ENCODE assay signal across 22 mouse cellular contexts in genomic region chr8:26383886-26384285, GRCm38 (mm10).
DNase-seq lines count a peak whose midpoint lies in the region; ATAC-seq and TF ChIP-seq lines count a peak whose summit lies in the region.
"Had no signal": no experiment of that assay in that cellular context is flagged by ENCODE, and none has a peak within 500 bp of the region (broad histone marks: within the 10 kb centered on the region; RNA-seq: fewer than 3 reads in every experiment).

No protein-coding gene starts in this region.

- H3K9ac ChIP-seq in kidney, postnatal 0 days (ENCODE audit: low read depth, low read length), result no peak overlapping the region
- no peak overlapping the region for H3K9ac ChIP-seq in limb, embryonic 12.5 days (replicated peaks)
- H3K9ac ChIP-seq: embryonic facial prominence, embryonic 12.5 days; hindbrain, embryonic 12.5 days; liver, embryonic 14.5 days; midbrain, embryonic 15.5 days; neural tube, embryonic 15.5 days had no signal

- no peak for TF ChIP-seq CTCF in kidney, postnatal 0 days (IDR thresholded peaks at IDR 0.05; ENCODE audit: low read depth)
- TF ChIP-seq CTCF in left cerebral cortex, adult 2 months (IDR thresholded peaks at IDR 0.05), result no peak

- no peak overlapping the region for H3K4me3 ChIP-seq in kidney, postnatal 0 days (replicated peaks; ENCODE audit: low read depth, low read length)
- no peak overlapping the region for H3K4me3 ChIP-seq in limb, embryonic 12.5 days (replicated peaks)
- H3K4me3 ChIP-seq in left cerebral cortex, adult 2 months, result no peak overlapping the region
- H3K4me3 ChIP-seq: embryonic facial prominence, embryonic 12.5 days; hindbrain, embryonic 12.5 days; megakaryocyte, embryonic 14.5 days; midbrain, embryonic 15.5 days; myocyte; neural tube, embryonic 15.5 days had no signal

- H3K4me2 ChIP-seq in kidney, postnatal 0 days (ENCODE audit: low read length), result no peak overlapping the region
- peak overlapping the region; percentile 41; the same call in 1 of the 2 replicates for H3K4me2 ChIP-seq in limb, embryonic 12.5 days
- H3K4me2 ChIP-seq: embryonic facial prominence, embryonic 12.5 days; heart, embryonic 11.5 days; hindbrain, embryonic 12.5 days; midbrain, embryonic 15.5 days; neural tube, embryonic 15.5 days had no signal

- no peaks in the 10 kb centered on the region for H3K36me3 ChIP-seq in kidney, postnatal 0 days (ENCODE audit: insufficient read depth, low read length)
- H3K36me3 ChIP-seq in limb, embryonic 12.5 days, result no peaks in the 10 kb centered on the region
- H3K36me3 ChIP-seq: embryonic facial prominence, embryonic 12.5 days; hindbrain, embryonic 12.5 days; midbrain, embryonic 15.5 days; neural tube, embryonic 15.5 days had no signal

- no peak for ATAC-seq in kidney, postnatal 0 days (replicated peaks; ENCODE audit: low FRiP score, low read depth)
- no peak for ATAC-seq in limb, embryonic 12.5 days (ENCODE audit: insufficient number of reproducible peaks, insufficient read depth, low FRiP score, low TSS enrichment, low read depth)
- ATAC-seq: forebrain, embryonic 14.5 days; midbrain, embryonic 15.5 days had no signal

- DNase-seq in heart, adult 9 months (ENCODE audit: low spot score in 2 of 2), result peak; percentile 2 to 13
- DNase-seq in heart, adult 8-10 months (ENCODE audit: low spot score), result no peak
- peak; percentile 84 for DNase-seq in kidney, postnatal 0 days (ENCODE audit: low spot score)
- no peak for DNase-seq in kidney, adult 9 months
- DNase-seq in kidney, postnatal 10 days, result peak; percentile 58
- DNase-seq in left cerebral cortex, adult 2 months (ENCODE audit: extremely low spot score in 1 of 2, low spot score in 2 of 2), result no peak
- DNase-seq in neural tube, embryonic 10.5 days (ENCODE audit: extremely low spot score, low spot score), result no peak
- DNase-seq: B cell, adult 2 months; cerebellum, adult 18-20 months; layer of hippocampus, adult 9-11 months; right cerebral cortex, postnatal 25 days; thymus, postnatal 14 days had no signal

- no peaks in the 10 kb centered on the region for H3K9me3 ChIP-seq in kidney, postnatal 0 days (replicated peaks; ENCODE audit: low read length)
- H3K9me3 ChIP-seq in limb, embryonic 12.5 days, result 0 out of 2 replicates have a peak, but pooled peaks cover 2% of the 10 kb centered on the region
- H3K9me3 ChIP-seq: embryonic facial prominence, embryonic 12.5 days; hindbrain, embryonic 12.5 days; midbrain, embryonic 15.5 days; neural tube, embryonic 15.5 days had no signal

- intact Hi-C loops in left cerebral cortex, adult 2 months (cut with DNase I), result no loop called here

- peaks cover 11% of the 10 kb centered on the region; the same call in 1 of the 2 replicates for H3K4me1 ChIP-seq in kidney, postnatal 0 days (replicated peaks; ENCODE audit: insufficient read depth, low read length)
- H3K4me1 ChIP-seq in limb, embryonic 12.5 days (replicated peaks), result peaks cover 23% of the 10 kb centered on the region
- H3K4me1 ChIP-seq: megakaryocyte, embryonic 14.5 days; midbrain, embryonic 15.5 days had no signal

- no peaks in the 10 kb centered on the region; the same call in 1 of the 2 replicates for H3K27me3 ChIP-seq in kidney, postnatal 0 days (ENCODE audit: insufficient read depth, low read length)
- H3K27me3 ChIP-seq in limb, embryonic 12.5 days, result peaks cover 4% of the 10 kb centered on the region; the same call in 1 of the 2 replicates
- H3K27me3 ChIP-seq: embryonic facial prominence, embryonic 12.5 days; hindbrain, embryonic 12.5 days; megakaryocyte, embryonic 14.5 days; midbrain, embryonic 15.5 days had no signal

- no peak overlapping the region for H3K27ac ChIP-seq in kidney, postnatal 0 days
- no peak overlapping the region for H3K27ac ChIP-seq in limb, embryonic 12.5 days
- no peak overlapping the region for H3K27ac ChIP-seq in left cerebral cortex, adult 2 months
- H3K27ac ChIP-seq: embryonic facial prominence, embryonic 12.5 days; liver, embryonic 14.5 days; midbrain, embryonic 15.5 days; neural tube, embryonic 15.5 days had no signal

- WGBS in kidney, postnatal 0 days, result 24% methylated on average over 3 of the region's 3 CpGs
- 31% methylated on average over 3 of the region's 3 CpGs for WGBS in limb, embryonic 12.5 days

Comparison
In these comparisons a context has a peak if more than half of its experiments do, and no peak if none do; other contexts are left out.
1. DNase-seq: peak in heart, adult 9 months (2 of 2), kidney, postnatal 0 days (single experiment) and kidney, postnatal 10 days (single experiment); none in heart, adult 8-10 months (single experiment), kidney, adult 9 months (single experiment), left cerebral cortex, adult 2 months (0 of 2) and neural tube, embryonic 10.5 days (single experiment).